Mouse (Mus musculus): Measurements from ENCODE around the gene Tmco3. TPM values are rescaled to one million over a fixed set of nuclear protein-coding genes. Genes with fewer than 3 reads are reported as not detected.
"Not testable (repeated sequence)": the region's sequence is repeated elsewhere in the genome, so short reads cannot be mapped to it uniquely, and the experiment has no call there.

The Tmco3 gene
- total and polyA plus RNA-seq, 3 experiments, result 27.1 to 44.8 (median 35.5) TPM

DNA sequence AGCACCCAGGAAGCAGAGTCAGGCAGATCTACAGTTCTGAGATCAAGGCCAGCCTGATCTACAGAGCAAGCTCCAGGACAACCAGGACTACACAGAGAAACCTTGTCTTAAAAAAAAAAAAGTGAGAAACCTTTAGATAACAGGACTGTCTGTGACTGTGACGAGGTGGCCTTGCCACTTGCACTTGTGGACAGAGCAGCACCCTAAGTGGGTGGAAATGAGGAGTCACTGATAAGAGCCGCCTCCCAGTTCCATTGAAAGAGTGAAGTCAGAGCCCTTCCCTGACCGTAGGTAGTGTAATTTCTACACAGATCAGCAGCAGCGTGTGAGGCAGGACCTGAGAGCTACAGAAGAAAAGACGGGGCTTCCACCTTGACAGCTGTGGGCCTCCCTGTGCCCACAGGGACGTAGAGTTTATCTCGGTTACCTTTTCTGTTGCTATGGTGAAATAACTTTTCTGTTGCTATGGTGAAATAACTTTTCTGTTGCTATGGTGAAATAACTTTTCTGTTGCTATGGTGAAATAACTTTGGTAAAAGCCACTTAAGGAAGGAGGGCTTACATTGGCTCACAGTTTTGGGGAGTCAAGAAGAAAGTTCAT, 18.4 kb downstream of the Tmco3 start:
- DNase-seq, result no peak

DNA sequence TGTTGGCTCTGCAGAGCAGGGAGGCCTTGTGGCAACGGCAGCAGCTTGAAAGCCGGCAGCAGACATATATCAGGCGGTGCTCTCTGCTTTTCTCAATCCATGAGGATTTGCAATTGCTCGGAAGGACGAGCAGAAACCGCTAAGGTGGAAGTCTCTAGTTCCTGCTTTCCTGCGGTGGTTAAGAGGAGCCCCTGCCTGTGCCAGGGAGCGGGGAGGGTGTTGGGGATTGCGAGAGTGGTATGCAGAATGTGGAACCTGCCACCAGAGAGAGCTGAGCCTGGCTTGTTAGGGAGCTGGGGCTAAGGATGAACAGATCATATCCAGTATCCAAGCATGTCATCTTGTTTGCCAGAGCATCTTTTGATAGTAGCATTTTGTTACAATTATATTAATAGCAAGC, 18.9 kb downstream of the Tmco3 start:
- no peak for DNase-seq

DNA sequence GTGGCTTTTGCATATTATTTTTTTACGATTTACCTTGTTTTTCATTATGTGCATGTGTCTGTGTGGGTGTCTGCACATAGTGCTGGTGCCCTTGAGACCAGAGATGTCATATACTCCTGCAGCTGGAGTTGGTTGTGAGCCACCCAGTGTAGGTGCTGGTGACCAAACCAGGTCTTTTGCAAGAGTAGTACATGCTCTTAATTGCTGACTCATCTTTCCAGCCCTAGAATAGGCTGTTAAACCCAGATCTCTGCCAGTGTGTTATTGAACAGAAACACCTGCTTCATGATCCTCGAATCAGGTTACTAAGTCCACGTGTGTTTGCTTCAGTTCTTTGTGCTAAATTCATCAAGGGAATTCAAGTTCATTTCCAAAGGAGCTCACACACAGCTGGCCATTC, 26.9 kb downstream of the Tmco3 start:
- DNase-seq, result no peak

DNA sequence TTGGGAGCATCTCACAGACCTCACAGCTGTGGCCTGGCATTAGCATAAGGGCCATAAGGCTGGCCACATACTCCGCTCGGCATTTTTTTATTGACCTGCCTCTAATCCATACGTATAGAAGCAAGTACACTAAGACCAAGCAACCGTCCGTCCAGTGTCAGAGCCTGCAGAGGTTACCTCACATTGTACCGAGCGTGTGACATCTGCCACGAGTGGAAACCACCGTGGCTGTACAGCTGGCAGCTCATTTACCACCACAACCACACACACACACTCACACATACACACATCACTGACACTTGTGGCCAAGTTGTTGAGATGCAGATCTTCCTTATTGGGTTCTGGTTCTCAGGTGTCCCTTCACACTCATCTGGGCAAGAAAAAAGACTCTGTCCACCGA, 28.7 kb downstream of the Tmco3 start:
- DNase-seq, result no peak

DNA sequence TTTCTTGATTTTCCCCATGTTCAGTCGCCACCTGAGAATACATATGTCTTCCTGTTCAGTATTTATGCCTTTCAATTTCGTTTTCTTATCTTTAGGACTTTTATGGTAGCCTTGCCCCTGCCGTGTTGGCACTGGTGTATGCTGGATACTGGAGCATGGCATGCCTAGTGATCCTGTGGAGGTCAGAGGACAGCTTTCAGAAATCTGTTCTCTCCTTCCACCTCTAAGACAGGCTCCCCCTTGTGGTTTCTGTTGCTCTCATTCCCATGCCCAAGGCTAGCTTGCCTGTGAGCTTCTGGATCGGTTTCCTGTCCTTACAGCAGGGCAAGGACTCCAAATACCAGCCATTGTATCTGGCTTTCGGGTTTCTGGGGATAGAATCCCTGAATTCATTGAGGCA, 38.6 kb downstream of the Tmco3 start:
- DNase-seq, result peak; percentile 64

GRCm38 (mm10) chr8:13334671-13335070, 46.7 kb downstream of the Tmco3 start:
- no peak for DNase-seq

- not testable (repeated sequence) for DNase-seq
Observed at GRCm38 (mm10) chr8:13337245-13337644, 49.3 kb downstream of the Tmco3 start.

- no peak for DNase-seq
Observed at GRCm38 (mm10) chr8:13337678-13338077, 49.7 kb downstream of the Tmco3 start.

GRCm38 (mm10) chr8:13338255-13338860, 50.4 kb downstream of the Tmco3 start, which contains the start of gene Tfdp1:
TSS of gene Tfdp1 (plus strand) at chr8:13338751.
- peak; percentile 93 for DNase-seq

- peak; percentile 53 for DNase-seq
Observed at GRCm38 (mm10) chr8:13338901-13339645, 51.1 kb downstream of the Tmco3 start.

- DNase-seq, result no peak
Observed at GRCm38 (mm10) chr8:13339646-13339990, 51.6 kb downstream of the Tmco3 start.

DNA sequence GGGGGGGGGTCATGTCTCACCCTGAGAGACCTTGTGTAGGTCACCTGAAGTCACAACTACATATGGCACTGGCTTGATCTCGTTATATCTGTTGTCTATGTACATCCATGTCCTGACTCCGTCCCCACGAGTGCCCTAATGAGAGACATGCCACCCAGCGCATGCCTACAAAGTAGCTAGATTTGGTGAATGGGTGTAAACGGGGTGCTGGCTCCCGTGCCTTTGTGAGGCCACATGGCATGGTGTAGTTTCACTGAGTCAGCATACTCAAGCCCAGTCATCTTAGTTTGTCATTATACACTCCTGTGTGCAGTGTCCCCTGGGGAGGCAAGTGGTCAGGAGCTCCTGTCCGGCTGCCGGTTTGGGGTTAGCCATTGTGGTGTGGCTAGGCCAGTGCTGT, 52.7 kb downstream of the Tmco3 start:
- no peak for DNase-seq

GRCm38 (mm10) chr8:13342340-13342739, 54.4 kb downstream of the Tmco3 start:
- no peak for DNase-seq

DNA sequence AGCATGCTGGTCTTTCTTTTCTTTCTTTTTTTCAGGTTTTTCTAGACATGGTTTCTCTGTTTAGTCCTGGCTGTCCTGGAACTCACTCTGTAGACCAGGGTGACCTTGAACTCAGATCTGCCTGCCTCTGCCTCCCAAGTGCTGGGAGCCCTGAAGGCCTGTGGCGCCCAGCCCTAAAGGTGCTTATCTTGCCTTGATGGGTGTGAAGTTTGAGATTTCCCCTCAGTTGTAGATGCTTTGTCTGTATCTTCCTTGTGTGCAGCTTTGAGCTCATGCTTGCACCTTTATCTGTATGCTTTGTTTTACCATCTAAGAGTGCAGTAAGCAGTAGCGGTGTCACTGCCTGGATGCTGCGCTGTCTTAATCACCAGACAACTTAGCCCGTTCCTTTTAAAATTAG, 55.1 kb downstream of the Tmco3 start:
- no peak for DNase-seq

- no peak for DNase-seq
Observed at GRCm38 (mm10) chr8:13350052-13350451, 62.1 kb downstream of the Tmco3 start.

DNA sequence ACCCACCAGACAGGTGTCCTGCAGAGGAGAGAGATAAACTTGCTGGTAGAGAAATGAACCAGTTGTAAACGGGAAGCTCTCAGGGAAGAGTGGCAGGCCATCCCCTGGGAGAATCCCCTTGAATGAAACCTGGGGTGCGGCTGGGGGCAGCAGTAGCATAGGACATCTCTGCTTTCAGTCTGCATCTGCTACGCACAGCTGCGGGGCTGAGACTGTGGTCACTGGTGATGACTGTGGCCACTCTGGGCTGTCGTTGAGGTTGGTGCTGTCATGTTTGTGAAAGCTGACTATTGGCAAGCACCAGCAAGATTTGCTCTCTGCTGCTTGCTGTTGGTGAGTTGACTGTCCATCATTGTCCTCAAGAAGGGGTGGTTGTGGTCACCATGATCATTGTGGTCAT, 63.6 kb downstream of the Tmco3 start:
- DNase-seq, result no peak

DNA sequence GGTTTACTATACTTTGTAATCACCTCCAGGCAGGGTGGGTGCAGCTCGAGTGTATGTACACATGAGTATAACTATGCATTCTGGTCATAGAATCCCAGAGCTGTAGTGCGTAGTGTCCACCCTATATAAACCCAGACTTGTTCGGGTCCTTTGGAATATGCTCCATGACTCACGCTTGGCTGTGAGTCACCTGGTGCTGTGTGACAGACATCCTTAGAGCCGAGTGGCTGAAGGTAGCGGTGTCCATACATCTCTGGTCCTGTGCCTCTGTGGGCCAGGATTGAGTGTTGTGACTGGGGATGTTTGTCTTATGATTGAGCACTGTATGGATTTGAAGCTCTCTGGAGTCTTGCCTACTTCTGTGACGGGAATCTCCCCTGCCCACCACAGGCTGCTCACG, 64.6 kb downstream of the Tmco3 start:
- peak; percentile 38 for DNase-seq

DNA sequence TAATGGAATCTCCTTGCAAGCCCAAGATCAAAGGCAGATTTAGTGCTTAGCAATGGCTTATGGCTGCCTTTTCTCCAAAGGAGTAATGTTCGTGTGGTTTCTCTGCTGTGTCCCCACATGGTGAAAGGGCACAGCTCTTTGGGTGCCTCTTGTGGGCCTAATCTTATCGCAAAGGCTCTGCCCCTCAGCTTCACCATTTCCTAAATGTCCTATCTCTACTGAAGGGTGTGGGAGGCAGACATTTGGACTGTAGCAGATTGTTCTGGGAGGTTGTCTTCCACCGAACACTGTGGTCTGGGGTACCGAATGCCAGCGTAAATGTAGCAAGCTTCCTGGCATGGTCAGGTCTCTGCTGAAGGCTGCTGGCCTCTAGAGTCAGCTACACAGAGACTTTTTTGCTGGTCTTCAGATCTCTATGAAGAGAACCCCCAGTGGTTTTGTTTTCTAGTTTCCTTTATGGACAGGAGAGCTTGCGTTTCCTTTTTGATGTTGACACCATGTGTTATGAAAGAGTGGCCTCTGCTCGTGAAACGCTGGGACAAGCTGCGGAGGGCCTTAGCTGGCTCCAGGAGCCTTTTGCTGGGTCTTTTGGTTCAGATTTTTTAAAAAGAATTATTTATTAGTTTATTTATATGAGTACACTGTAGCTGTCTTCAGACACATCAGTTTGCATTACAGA, 65.3 kb downstream of the Tmco3 start:
- no peak for DNase-seq

DNA sequence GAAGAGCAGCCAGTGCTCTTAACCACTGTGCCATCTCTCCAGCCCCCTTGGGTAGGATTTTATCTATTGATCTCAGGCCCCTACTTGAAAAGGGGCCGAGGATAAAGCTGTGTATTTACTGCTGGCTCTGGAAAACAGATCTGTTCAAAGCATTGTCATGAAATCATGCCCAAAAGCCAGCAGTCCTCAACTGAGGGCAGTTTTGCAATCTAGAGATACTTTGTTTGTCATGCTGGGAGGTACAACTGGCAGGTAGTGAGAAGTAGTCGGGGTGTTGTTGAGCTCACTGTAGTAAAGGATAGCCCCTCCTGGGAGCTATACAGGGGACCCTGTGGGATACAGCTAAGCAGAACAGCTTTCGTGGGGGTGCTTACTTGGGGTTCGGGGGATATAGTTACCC, 65.9 kb downstream of the Tmco3 start:
- no peak for DNase-seq

GRCm38 (mm10) chr8:13356221-13356620, 68.2 kb downstream of the Tmco3 start:
- DNase-seq, result no peak

- DNase-seq, result no peak
Observed at GRCm38 (mm10) chr8:13356681-13357080, 68.7 kb downstream of the Tmco3 start.

DNA sequence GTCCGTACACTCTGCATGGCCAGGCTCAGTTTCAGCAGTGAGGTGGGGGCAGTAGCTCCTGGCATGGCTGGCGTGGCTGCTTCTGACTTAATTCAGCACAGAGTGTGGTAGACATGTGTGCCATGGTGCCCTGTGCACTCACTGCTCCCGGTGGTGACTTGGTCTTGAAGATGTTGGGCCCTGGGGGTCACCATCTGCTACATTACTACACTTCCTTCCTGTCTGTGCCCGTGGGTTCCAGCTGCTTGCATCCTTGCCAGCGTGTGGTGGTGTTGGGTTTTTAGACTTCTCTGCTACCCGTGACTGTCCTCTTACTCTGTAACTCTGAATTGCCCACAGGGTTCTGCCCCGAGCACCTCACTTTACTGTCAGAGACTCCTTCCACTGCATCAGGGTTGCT, 72.2 kb downstream of the Tmco3 start:
- no peak for DNase-seq

- no peak for DNase-seq
Observed at GRCm38 (mm10) chr8:13361865-13362264, 73.9 kb downstream of the Tmco3 start.
